Mouse (Mus musculus): ENCODE measurements at regions not wholly inside any gene's neighbourhood (a gene's known extent, or its start where the extent isn't known, plus 50 kb on each side); places are given as distances from the start of the nearest gene placed in this dataset.

DNA sequence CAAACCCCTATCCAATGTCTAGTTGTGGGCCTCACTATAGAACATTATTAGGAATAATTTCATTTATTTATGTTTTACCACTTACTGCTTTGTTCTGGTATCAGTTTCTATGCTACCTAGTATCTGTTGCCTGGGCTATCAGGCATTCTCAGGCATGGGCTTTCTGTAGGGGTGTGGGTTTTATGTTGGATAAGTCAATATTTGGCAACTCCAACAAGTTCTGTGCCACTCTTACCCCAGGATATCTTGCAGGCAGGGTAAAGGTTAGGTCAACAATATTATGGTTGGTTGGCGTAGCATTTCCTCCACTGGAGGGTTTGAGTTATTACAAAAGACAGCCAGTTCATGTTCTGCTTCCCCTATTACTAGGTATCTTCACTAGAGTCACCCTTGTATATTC is 65.8 kb downstream of the Smim10l1 start:
- DNase-seq (ENCODE audit: low spot score), result no peak

GRCm38 (mm10) chr6:133171286-133171685 is 66.6 kb downstream of the Smim10l1 start:
- DNase-seq (ENCODE audit: low spot score), result no peak

DNA sequence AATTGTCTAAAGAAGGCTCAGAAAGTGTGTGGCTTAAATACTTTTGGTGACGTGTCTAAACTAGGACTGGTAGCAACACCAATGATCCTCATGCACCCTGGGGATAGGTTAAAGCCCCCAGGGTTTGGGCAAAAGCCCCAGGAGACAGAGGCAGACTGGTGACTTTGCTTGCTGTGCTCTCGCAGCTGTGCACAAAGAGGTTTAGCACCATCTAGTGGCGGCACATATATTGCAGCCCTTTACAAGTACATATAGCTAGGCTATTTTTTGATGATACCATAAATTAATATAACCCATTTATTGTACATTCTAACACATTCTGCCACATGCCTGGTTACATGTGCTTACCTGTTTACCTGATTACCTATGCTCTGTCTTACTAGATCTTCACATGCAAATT is 85.8 kb upstream of the 5530400C23Rik start:
- DNase-seq (ENCODE audit: low spot score), result peak; percentile 16

Measured in MN1 (cell line).